ENCODE assay signal across 12 mouse cellular contexts in the genomic region with DNA sequence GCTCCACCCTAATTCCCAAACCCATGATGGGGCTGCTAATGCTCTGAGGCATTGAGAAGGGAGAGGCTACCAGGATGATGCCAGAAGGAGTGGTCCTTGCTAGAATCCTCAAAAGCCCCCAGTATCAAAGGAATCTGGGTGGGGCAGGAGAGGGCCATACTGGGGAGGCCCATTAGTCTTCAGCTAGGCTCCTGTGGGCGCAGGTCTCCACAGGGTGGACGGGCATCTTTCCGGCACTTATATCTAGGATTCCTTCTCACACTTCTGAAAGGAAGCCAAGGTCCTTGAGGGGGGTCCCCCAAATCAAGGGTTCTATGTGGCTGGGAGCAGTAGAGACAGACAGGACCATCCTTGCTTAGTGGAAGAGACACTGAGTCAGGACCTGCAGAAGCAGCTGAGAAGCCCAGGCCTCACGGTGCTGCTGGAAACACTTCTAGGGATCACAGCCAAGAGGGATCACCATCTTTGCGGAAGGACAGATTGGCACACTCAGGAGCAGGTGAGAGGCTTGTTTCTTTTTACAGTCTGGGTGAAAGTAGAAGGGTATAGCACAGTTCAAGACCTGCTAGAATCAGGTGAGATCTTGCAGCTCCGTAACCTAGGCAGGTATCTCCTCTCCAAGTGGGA.
A peak's percentile ranks its signal among the peaks of the same experiment; 100 is the strongest.
DNase-seq lines count a peak whose midpoint lies in the region.
"Had no signal": no experiment of that assay in that cellular context is flagged by ENCODE, and none has a peak within 500 bp of the region (broad histone marks: within the 10 kb centered on the region; RNA-seq: fewer than 3 reads in every experiment).

Mrgprd (plus strand) TSS at position 51 of the 627 bp plus-strand sequence.

- DNase-seq in cerebellum, adult 11-12 months, result peak; percentile 59
- DNase-seq in cerebellum, adult 9-10 months, result no peak
- DNase-seq in cerebellum, adult 9-11 months, result peak; percentile 58
- DNase-seq in cerebellum, adult 11 months, result no peak
- DNase-seq in cerebellum, postnatal 14 days, result peak; percentile 45 to 54
- DNase-seq in cerebellum, adult 18-20 months, result no peak
- peak; percentile 59 for DNase-seq in brain, adult 2 months (ENCODE audit: low read depth, low spot score)
- DNase-seq: adrenal gland, adult 8-10 months; adrenal gland, postnatal 14 days; adrenal gland, postnatal 36 days; B cell, adult 2 months; embryo, embryonic 11 days had no signal

Comparison
In these comparisons a context has a peak if more than half of its experiments do, and no peak if none do; other contexts are left out.
1. DNase-seq: peak in cerebellum, adult 11-12 months (single experiment), cerebellum, adult 9-11 months (single experiment), cerebellum, postnatal 14 days (2 of 2) and brain, adult 2 months (single experiment); none in cerebellum, adult 9-10 months (single experiment), cerebellum, adult 11 months (single experiment) and cerebellum, adult 18-20 months (0 of 2).